Mouse (Mus musculus) 416B (cell line): ENCODE results near the gene C530008M17Rik.
A peak's percentile ranks its signal among the peaks of the same experiment; 100 is the strongest.

Experiments
- DNase-seq: peaks from one replicate; pipeline ENCODE4 v3.0.0; 2011; ENCODE audit warnings: low read depth

The C530008M17Rik gene

GRCm38 (mm10) chr5:76839786-76840185 is 183.5 kb downstream of the C530008M17Rik start:
- no peak for DNase-seq

- DNase-seq = no peak
Measured at GRCm38 (mm10) chr5:76841859-76842258, 185.5 kb downstream of the C530008M17Rik start.

- peak; percentile 73 for DNase-seq
Measured at GRCm38 (mm10) chr5:76843448-76843847, 187.1 kb downstream of the C530008M17Rik start.

- DNase-seq = peak; percentile 24
Measured at GRCm38 (mm10) chr5:76843851-76844419, 187.6 kb downstream of the C530008M17Rik start.

- no peak for DNase-seq
Measured at GRCm38 (mm10) chr5:76844618-76845186, 188.4 kb downstream of the C530008M17Rik start.

- no peak for DNase-seq
Measured at GRCm38 (mm10) chr5:76847106-76847505, 190.8 kb downstream of the C530008M17Rik start.

- peak; percentile 30 for DNase-seq
Measured at GRCm38 (mm10) chr5:76851316-76851715, 195.0 kb downstream of the C530008M17Rik start.

GRCm38 (mm10) chr5:76853549-76853948 is 197.2 kb downstream of the C530008M17Rik start:
- peak; percentile 85 for DNase-seq

GRCm38 (mm10) chr5:76855829-76856600 is 199.7 kb downstream of the C530008M17Rik start:
- no peak for DNase-seq

GRCm38 (mm10) chr5:76857103-76858015 is 201.0 kb downstream of the C530008M17Rik start:
- no peak for DNase-seq

GRCm38 (mm10) chr5:76858444-76858843 is 202.1 kb downstream of the C530008M17Rik start:
- DNase-seq = no peak

GRCm38 (mm10) chr5:76866819-76867218 is 210.5 kb downstream of the C530008M17Rik start:
- no peak for DNase-seq

GRCm38 (mm10) chr5:76868693-76869286 is 212.5 kb downstream of the C530008M17Rik start:
- DNase-seq = no peak

GRCm38 (mm10) chr5:76869553-76869952 is 213.2 kb downstream of the C530008M17Rik start:
- DNase-seq = no peak

GRCm38 (mm10) chr5:76876106-76876758 is 219.9 kb downstream of the C530008M17Rik start:
- no peak for DNase-seq

- no peak for DNase-seq
Measured at GRCm38 (mm10) chr5:76884107-76884506, 227.8 kb downstream of the C530008M17Rik start.

GRCm38 (mm10) chr5:76887011-76887410 is 230.7 kb downstream of the C530008M17Rik start:
- DNase-seq = no peak

- DNase-seq = no peak
Measured at GRCm38 (mm10) chr5:76892608-76893007, 236.3 kb downstream of the C530008M17Rik start.

GRCm38 (mm10) chr5:76893084-76893483 is 236.8 kb downstream of the C530008M17Rik start:
- DNase-seq = no peak

GRCm38 (mm10) chr5:76902131-76902530 is 245.8 kb downstream of the C530008M17Rik start:
- DNase-seq = no peak
